Mouse (Mus musculus) testis, adult 2 months (tissue): Measurements from ENCODE around the gene C87436.

Experiments
- CTCF ChIP-seq: fragments of 200-500 bp; IDR thresholded peaks from 2 replicates; pipeline ENCODE4 v1.5.1; 2012; ENCODE audit warnings: low read depth, mild to moderate bottlenecking, inconsistent platforms, low read length, moderate library complexity; ENCODE audit not compliant: control insufficient read depth, insufficient read depth, insufficient replicate concordance
- POLR2A ChIP-seq: fragments of 200-500 bp; IDR thresholded peaks from 2 replicates; pipeline ENCODE4 v1.6.1; 2012; ENCODE audit warnings: low read depth, mild to moderate bottlenecking, inconsistent platforms, low read length, moderate library complexity; ENCODE audit not compliant: control insufficient read depth

DNA sequence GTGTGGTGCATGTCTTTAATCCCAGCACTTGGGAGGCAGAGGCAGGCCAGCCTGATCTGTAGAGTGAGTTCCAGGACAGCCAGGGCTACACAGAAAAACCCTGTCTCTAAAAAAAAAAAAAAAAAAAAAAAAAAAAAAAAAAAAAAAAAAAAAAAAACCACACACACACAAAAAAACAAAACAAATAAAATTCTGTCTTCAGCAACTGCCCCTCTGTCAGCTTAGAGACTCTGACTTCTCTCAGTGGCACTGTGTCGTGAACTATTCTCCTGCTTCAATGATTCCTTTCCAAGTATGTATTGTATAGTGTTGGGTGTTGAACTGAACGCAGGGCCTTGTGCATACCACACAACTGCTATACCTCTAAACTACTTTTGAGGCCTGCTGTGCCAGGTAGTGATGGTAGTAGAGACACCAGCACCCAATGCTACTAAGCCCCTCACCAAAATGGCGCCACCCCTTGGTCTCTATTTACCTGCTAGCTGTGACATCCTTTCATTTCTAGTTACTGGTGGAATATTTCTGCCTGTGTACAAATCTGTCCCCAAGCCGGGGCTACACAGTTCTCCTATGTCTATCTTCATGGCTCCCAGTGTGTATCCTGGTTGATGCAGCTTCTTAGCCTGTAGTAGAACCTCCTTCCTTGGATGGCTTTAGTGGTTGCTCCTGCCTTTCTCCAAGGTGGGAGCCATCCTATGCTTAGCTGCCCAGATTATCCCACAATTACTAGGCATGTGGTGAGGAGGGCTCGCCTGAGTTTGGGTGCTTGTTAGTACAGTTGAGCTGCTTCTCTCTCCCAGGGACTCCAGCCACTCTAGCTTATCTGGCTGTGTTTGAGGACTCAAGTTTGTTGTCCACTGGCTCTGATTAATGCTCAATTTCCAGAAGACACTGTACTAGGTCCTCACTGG lies 84.1 kb downstream of the C87436 start:
- TF ChIP-seq CTCF: no peak
- no peak for TF ChIP-seq POLR2A
